Mouse (Mus musculus) adrenal gland, postnatal 4 days (tissue): Measurements from ENCODE around the gene Smap2. TPM values are rescaled to one million over a fixed set of nuclear protein-coding genes. Genes with fewer than 3 reads are reported as not detected.

Experiments used
- DNase-seq, 2 experiments: peaks; one replicate each; pipeline ENCODE4 v3.0.0; 2021 to 2022; ENCODE audit warnings: low spot score in 2 of 2, mixed read lengths in 2 of 2
- total RNA-seq, 2 experiments: library from RNA; stranded (reverse); gene quantifications; 2 replicates each; pipeline ENCODE4 v1.2.3; 2021

Smap2 gene
- total RNA-seq, 2 experiments from 2014 or later: 39.4 to 41.5 TPM

DNA sequence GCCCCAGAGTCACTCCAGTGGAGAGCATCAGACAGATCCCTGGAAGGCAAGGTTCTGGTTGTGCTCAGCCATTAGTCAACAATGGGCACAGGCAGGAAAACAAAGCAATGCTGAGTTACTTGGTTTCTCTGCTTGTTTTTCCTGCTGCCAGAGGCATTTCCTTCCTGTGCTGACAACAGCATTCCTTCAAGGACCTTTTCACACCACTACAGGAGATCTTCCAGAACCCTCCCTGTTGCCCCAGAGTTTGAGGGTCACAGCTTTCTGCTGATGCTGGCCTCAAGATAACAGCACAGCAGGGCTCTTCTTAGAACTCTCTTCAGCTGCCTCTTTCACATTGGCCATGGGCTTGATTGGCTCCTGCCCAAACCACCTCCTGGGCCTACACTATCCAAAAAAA, 4.9 kb upstream of the Smap2 start:
- DNase-seq: no peak

DNA sequence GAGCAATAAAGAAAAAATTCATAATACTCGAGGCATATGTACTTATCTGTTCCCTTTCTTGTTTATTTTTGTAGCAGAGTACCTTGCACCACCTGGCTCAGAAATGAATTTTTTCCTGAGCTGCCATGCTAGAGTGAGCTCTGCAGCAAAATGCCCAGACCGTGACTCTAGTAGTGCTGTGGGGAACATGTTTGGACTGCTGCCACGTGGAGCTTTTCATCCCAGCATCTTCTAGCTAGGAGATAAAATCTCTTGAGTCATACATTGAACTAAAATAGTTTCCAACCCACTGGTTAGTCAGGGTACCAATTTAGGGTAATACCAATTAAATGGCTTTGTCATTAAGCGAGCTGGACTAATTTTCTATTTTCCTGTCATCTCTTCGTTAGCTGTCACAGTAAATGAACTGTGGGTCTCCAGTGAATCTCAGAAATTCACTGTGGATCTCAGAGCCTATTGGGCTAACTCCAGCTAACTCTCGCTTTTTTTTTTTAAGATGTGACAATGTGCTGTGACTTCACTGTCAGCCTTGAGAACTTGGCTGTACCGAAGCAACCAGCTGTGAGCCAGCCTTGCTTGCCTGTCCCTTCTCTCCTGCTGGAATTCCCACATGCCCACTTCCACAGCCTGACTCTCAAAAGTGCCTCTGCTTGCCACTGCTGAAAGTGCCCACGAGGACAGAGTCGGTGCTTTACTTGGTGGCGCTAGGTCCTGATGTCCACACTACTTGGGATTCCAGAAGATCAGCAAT, 3.2 kb upstream of the Smap2 start:
- DNase-seq: no peak

DNA sequence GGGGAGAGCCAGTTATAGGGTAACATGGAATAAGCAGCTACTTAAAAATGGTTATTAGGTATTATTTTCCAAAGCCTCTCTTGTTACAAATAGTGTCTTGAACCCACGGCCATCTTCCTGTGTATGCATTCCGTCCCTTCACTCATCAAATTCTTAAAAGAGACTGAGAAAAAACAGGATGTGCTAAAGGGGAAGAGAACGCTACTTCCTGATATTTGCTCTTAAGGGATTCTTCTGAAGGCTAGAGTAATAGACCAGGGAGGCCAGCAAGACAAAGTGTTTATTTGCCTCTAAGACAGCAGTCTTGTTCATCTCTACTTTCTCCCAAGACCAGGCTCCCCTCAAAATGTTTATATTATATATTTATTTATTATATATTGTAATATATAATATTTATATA, 1.2 kb upstream of the Smap2 start:
- no peak for DNase-seq

DNA sequence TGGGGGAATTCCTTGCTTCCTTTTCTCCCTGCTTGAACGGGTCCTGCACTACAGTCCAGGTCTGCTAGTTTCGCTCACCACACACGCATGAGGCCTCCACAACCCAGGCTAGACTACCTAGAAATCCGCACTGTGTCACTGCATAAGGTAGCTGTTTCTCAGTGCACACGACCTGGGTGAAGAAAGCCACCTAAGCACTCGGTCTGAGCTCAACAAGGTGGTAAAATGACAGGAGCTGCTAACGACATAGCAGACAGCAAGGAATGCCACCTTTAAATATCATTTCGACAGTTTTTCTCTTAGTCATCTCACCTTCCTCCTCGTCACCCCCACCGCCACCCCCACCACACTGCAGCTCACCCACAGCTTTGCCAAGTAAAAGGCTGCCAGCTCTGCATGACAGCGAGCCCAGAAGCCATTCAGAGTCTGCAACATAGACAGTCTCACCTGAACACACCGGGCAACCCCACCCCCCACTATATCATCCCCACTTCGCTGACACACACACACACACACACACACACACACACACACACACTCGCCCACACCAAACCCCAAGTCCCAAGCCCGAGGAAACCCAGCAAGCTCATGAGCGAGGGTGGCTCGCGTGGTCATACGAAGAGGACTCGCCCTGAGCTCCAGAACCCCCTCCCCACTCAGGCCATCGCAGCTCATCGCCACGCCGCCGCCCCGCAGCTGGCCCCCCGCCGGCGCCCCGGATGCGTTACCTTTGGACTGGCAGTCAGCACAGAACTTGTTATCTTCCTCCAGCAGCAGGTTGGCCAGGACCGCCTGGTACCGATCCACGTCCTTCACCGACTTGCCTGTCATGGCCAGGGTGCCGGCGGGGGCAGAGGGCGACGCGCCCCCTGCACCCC, 787 bp downstream of the Smap2 start:
- no peak for DNase-seq

DNA sequence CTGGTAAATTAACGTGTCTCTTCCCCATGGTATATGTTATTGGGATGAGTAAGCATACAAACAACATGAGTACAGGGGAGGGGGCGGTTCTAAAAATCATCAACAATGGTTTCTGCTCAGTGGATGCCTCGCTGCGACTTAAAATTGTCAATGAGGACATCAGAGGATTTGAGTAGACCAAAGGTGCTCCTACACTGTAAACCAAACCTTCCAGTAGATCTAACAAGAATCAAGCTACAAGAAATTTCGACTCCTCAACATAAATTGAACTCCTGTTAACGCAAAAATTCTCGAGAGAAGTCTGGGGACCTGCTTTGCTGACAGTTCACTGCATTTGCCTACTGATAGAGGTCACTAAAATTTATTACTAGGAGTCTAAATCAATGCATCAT, 1.8 kb downstream of the Smap2 start:
- DNase-seq: no peak

DNA sequence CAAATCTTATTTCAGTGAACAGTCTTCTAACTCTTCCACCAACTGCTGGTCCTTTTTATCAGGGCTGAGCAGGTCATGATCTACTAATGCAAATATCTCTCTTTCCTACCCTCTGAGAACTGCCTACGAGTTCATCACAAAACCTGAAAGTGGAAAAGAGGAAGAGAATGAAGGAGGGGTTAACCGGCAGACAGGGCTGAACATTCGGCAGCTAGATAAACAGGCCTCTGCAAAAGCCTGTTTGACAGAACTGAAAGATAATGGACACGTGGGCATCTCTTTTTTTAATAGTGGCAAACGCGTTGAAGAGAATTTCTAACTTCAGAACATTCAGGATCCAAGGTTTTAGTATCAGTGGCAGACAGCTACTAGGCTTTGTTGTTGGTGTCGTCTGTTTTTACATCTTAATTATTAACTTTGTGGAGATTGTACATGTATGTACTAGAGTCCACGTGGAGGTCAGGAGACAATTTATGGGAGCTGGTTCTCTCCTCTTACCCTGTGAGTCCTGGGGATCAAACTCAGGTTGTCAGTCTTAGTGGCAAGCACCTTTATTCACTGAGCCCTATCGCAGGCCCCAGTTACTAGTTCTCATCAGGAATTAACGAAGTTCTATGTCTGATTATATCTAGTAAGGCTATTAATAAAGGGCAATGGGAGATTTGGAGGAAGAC, 2.3 kb downstream of the Smap2 start:
- no peak for DNase-seq

DNA sequence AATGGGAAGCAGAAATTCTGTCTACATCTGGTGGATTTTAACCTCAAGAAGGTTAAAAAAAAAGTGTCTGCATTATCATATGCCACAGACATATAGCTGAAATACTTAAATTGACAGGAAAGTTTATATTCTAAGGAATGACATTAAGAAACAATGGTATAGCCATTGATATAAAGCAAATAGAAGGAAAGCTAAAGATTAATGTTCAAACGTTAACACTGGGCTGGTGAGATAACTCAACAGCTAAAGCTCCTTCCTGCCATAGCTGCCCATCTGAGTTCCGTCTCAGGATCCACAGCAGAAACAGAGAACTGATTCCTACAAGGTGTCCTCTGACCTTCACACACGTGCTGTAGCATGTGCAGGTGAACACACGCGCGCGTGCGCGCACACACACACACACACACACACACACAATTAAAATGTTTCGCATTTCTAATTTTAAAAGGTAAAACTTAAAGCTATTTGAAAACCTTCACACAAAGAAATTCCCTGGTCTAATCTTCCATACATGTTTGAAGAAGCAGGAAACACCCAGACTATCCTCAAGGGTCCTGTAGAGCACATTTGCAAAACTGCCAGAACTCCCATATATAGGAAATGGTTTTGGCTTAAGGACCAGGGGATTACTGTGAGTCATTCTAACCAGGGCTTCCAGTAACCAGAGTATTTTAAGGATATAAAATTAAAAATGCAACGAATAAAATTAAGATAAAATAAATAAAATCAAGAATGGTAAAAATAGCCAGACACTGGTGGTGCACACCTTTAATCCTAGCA, 6.1 kb downstream of the Smap2 start:
- DNase-seq: no peak

DNA sequence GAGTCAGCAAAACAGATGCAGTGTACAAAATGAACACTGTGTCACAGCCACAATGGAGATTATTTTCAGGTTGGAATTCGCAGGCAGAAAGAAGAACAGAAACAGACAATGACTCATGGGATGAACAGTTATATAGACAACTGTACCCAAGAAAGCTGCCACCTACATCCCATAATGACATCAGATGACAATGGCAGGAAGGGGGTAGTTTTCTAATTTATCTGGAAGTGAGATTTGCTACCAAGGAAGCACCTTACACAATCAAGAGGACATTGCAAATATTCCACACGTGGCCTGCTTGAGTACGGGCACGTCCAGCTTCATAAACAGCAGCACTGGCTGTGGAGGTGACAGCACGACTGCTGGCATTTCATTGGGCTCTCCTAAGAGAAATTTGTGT, 7.9 kb downstream of the Smap2 start:
- DNase-seq: no peak

DNA sequence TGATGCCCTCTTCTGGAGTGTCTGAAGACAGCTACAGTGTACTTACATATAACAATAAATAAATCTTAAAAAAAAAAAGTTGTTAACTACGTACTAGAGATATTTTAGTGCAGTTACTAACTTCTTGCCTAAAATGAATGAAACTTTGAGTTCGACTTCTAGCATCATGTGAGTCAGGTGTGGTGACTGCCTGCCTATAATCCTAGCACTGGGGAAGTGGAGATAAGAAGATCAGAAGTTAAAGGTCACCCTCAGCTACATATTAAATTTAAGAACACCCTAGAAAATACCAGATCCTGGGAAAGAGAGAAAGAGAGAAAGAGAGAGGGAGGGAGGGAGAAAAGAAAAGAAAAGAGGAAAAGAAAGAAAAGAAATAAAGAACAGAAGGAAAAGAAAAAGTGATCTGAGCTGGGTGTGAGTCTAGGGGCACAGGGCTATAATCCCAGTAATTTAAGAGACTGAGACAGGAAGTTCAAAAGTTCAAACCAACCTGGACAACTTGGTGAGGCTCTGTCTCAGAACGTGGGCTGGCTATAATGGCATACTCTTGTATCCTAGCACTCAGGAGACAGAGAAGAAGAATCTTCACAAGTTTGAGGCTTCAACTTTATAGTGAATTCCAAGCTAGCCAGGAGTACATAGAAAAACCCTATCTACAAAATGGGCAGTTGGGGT, 8.8 kb downstream of the Smap2 start:
- DNase-seq: no peak

DNA sequence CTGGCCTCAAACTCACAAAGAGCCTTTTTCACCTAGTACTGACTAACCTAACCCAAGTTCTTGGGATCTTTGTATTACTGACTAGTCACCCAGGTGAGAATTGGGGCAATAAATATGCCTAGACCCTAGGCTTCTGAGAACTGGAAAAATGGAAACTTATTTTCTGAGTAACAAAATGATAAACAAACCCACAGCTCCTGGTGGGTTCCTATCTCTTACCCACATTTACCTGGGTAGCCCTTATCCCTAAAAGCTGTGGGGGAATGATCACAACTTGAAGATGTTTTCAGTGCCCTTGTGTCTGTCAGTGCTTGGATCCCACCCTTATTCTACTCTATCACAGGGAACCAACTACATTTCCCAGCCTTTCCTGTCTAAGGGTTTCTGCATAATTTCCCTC, 10.0 kb downstream of the Smap2 start:
- DNase-seq: no peak

DNA sequence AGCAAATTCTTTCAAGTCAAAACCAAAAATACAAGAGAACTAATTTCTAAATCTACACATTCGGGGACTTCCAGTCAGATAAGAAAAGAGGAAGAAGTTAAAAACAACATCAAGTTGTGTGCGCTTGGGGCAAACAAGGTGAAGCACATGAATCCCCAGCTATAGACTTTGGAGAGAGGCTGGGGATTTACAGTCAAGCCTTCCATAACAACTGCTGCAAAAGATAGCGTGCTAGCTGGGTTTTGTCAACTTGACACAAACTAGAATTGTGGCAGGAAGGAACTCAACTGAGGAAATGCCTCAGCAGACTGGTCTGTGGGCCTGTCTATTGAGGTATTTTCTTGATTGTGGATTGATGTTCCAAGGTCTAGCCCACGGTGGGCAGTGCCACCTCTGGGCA, 12.4 kb downstream of the Smap2 start:
- DNase-seq: no peak

DNA sequence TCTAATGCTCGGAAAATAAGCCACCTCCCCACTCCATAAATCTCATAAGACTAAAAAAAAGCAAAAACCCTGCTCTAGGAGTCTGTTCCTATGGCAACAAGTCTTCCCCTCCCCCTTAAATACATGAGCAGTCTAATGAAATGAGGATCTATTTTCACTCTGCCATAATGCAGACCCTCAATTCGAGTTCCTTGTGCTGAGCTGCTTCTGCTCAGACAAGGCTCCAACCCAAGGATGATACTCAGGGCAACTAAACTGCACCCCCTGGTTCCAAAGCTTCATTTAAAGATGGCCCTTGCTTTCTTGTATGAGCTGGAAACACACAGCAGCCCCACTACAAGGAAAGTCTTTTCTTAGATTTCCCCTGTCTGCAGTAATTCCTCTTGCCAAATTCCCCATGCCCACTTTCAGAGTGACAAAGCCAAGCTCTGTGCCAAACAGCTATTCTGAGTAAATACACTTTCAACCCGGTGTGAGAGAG, 13.4 kb downstream of the Smap2 start:
- no peak for DNase-seq

DNA sequence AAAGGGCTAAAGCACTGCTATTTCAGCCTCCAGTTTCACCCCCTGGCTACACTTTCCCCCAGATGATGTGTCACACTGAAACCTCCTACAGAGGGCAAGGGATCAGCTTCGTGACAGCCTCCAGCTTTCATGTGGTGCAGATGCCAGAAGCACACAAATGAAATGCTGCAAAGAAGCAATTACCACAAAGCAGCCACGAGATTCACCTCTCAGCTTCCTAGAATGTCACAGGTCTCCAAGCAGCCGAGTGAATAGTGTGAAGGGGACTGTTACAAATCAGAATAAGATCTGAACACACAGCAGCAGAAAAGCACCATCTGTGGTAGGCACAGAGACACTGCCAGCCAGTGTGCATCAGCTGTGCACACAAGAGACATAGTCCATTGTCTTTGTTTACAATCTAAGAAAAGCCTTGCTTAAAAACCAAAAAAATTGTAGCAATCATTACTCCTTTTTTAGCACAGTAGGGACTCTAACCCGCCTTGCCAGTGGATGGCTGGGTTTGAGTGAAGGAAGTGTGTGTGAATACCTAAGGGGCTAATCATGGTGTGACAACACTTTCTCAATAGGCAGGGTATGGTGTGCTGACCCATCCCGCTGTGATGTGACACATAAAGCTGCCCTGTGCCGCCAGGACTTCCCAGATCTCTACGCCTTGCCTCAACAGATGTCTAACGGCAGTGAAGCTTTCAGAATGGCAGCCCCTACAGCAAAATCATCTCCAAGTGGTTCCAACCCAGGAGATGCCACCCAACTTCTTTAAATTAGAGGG, 14.5 kb downstream of the Smap2 start:
- DNase-seq: no peak

DNA sequence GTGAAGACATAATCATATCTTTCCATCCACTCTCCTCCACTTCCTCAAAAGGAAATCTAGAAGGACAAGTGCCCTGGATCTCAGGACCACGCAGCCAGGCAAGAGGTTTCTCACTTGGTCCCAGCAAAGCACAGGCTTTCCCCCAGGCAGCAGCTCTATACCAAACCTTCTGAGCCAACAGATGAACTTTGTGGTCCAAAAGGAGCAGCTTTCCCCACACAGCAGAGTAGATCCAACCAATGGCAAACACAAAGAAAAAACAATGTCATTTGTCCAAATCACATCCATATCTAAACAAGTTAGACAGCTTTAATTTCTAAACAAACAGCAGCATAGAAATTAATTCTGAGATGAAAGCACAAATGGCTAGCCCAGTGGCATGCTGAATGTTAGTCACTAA, 15.4 kb downstream of the Smap2 start:
- DNase-seq: no peak

DNA sequence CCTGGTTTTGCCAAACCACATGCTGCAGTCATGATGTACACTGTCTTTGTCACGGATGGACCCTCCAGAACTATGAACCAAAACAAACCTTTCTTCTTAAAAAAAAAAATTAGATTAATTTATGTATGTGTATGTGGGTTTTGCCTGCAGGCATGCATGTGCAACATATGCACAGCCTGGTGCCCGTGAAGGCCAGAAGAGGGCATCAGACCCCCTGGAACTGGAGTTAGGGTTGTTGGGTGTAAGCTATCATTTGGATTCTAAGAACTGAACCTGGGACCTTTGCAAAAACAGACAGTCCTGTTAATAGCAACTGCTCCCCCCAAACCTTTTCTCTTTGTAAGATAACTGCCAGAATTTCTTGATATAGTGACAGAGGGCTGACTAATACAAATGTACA, 16.0 kb downstream of the Smap2 start:
- no peak for DNase-seq

DNA sequence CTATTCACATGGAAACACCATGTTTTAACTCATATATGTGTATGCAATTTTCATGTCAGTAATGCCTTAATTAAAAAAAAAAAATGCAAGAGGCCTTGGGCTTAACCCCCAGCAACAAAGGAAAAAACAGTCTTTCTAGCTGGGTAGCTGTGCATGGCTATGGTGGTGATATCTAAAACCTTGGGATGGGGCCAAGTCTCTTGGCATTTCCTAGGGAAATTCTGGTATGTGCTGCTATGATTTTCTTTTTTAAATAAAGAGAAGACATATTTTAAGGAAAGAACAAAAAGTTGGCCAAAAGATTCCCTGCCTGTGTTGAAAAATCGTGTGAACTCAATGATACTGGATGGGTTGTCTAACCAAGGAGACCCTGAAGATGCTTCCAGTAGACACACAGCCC, 21.1 kb downstream of the Smap2 start:
- no peak for DNase-seq

DNA sequence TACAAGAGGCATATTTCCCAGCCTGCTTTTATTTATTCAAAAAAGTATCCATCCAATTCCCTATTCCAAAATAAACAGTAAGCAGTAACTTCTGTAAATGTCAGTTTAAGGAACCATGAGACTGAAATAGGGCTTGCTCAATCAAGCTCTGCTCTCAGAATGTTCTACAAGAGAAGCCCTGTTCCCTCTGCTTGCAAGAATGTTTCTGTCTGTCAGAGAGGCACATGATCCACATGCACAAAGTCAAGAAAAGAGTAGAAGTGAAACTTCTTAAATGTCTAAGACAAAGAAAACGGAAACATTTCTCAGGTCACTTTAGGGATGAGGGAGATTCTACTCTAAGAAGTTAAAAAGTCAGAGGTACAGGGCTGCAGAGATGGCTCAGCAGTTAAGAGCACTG, 24.0 kb downstream of the Smap2 start:
- DNase-seq: no peak

DNA sequence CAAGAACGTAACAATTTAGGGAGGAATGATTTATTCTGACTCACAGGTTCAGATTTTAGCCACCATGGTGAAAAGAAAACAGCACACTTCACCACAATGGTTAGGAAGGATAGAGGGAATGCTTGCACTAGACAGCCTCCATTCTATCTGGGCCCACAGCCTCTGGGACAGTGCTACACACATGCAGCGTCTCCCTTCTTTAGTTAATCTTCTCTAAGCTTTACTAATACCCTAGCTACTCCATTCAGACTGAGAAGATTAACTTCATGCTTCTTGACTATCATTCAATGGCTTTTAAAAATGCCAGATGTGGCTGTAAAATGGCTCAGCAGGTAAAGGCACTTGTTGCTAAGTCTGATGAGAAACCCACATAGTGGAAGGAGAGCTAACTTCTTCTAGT, 24.8 kb downstream of the Smap2 start:
- no peak for DNase-seq

DNA sequence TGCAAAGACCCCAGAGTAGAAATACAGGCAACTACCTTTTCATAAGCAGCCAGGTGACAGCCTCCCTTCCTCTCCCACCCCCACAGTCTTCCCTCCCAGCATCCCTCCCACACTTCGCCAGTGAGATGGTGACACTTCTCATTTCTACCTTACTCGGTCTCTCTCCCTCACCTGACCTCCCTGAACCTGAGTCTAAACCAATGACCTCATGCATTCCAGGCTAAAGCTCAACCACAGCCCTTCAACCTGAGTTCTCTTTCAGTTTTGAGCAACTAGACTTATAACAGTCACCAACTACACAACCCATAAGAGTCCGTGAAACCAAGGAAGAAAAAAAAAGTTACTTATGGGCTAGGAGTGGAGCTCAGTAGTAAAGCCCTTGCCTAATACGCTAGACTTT, 29.7 kb downstream of the Smap2 start:
- DNase-seq: no peak

DNA sequence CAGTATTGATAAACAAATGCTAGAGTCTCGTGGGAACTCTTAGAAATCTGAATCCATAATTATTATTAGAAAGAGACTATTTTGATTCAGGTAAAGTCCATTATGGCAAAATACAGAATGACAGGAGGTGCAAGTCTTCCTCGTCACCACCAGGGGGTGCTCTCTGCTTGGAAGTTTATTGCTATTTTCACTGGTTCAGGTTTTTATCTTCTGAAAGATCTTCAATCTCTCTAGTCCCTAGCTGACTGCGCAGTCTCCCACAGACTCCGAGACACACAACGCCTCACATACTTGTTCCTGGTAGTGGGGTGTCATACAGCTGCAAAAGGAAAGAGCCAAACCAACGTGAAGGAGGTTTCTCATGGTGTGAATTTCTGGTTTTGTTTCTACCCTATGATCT, 30.6 kb downstream of the Smap2 start:
- DNase-seq: peak in 1 of 2 experiments; percentile 11
